Mouse (Mus musculus) liver, embryonic 12.5 days (tissue): ENCODE results near the gene Wdr43. TPM values are rescaled to one million over a fixed set of nuclear protein-coding genes. Genes with fewer than 3 reads are reported as not detected.

ENCODE experiments used
- ATAC-seq: fragments of 200-750 bp; cut with Nextera tagmentation; 2 replicates; pipeline ENCODE4 v1.8.0; 2017; ENCODE audit warnings: moderate number of reproducible peaks, mild to moderate bottlenecking, moderate library complexity
- H3K27ac ChIP-seq: fragments of 300-500 bp; sonication (generic); 2 replicates; pipeline ENCODE4 v1.5.1; 2016; ENCODE audit warnings: mild to moderate bottlenecking
- H3K27me3 ChIP-seq: fragments of 300-500 bp; sonication (generic); replicated peaks from 2 replicates; pipeline ENCODE4 v1.6.1; 2016; ENCODE audit warnings: mild to moderate bottlenecking, moderate library complexity
- H3K36me3 ChIP-seq: fragments of 300-500 bp; sonication (generic); 2 replicates; pipeline ENCODE4 v1.6.1; 2016; ENCODE audit warnings: mild to moderate bottlenecking, moderate library complexity
- H3K4me1 ChIP-seq: fragments of 300-500 bp; sonication (generic); 2 replicates; pipeline ENCODE4 v1.6.1; 2016
- H3K4me2 ChIP-seq: fragments of 300-500 bp; sonication (generic); 2 replicates; pipeline ENCODE4 v1.6.1; 2016; ENCODE audit warnings: mild to moderate bottlenecking, moderate library complexity
- H3K4me3 ChIP-seq: fragments of 300-500 bp; sonication (generic); 2 replicates; pipeline ENCODE4 v1.5.1; 2016; ENCODE audit warnings: mild to moderate bottlenecking, moderate library complexity
- H3K9ac ChIP-seq: fragments of 300-500 bp; sonication (generic); 2 replicates; pipeline ENCODE4 v1.6.1; 2016; ENCODE audit warnings: mild to moderate bottlenecking, moderate library complexity
- H3K9me3 ChIP-seq: fragments of 300-500 bp; sonication (generic); replicated peaks from 2 replicates; pipeline ENCODE4 v1.6.1; 2016; ENCODE audit warnings: mild to moderate bottlenecking, moderate library complexity
- WGBS: fragments of 180-500 bp; shearing (Covaris S2); methylation state at CpG from one replicate; pipeline ENCODE4 v1.1.7; 2016; ENCODE audit not compliant: insufficient replicate concordance; 5-methylcytosine and 5-hydroxymethylcytosine counted together
- polyA plus RNA-seq: library from polyadenylated mRNA; unstranded; fragments of >200 nt; fragmentation: Nextera tagmentation; extraction: Ambion mirVana; gene quantifications from 2 replicates; pipeline ENCODE4 v1.2.1, GENCODE M21; 2016

Wdr43 gene
- polyA plus RNA-seq, 1 experiment from 2014 or later = 88.7 TPM

DNA sequence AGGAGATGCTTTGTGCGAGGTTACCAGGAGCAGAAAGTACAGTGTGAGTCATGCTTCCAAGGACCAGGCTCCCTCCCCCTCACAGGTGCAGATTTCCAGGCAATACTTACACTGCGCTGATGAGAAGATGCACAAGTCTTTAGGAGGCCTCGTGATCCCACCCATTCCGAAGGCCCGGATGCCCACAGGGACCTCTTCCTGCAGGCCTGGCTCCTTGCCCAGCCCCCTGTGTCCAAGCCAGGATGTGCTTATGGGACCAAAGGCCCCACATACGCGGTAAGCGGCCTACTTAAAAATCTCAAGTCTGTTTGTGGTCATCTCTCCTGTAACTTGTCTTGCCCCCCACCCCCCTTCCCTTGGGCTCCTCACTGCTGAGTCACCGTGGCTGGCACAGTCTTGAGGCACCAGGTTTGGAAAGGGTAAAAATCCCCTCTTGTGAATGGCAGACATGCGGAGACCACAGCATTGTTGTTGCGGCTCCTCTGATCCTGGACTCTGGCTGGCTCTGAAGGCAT, 75.7 kb downstream of the Wdr43 start:
- ATAC-seq = no peak
- 61% methylated on average over 11 of the region's 11 CpGs for WGBS
- Histone ChIP-seq H3K27me3 (peaks cover 7% of the 10 kb centered on the region), H3K4me2 (no peak overlapping the region), H3K9ac (no peak overlapping the region), H3K4me3 (no peak overlapping the region), H3K9me3 (no peaks in the 10 kb centered on the region), H3K4me1 (no peaks in the 10 kb centered on the region), H3K27ac (no peak overlapping the region), H3K36me3 (no peaks in the 10 kb centered on the region)

DNA sequence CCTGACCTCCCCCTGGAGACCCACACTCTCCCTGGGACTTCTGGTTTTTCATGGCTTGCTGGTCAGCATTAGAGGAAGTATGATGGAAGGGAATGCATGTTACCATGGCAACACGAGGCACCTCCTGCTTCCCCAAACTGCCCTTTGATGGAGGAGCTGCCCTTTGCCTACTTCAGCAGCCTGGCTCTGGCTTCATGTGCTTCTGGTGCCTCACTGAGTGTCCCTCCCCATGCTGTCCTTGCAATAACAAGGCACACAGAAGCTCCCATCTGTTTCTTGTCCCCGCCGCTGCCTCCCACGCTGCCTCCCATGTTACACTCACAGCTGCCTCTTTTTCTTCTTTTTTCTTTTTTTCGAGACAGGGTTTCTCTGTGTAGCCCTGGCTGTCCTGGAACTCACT, 77.6 kb downstream of the Wdr43 start:
- H3K9ac ChIP-seq = no peak overlapping the region
- H3K4me3 ChIP-seq = no peak overlapping the region
- no peaks in the 10 kb centered on the region for H3K9me3 ChIP-seq
- H3K27me3 ChIP-seq = peaks cover 7% of the 10 kb centered on the region
- ATAC-seq = no peak
- H3K27ac ChIP-seq = no peak overlapping the region
- H3K4me2 ChIP-seq = no peak overlapping the region
- no peaks in the 10 kb centered on the region for H3K36me3 ChIP-seq
- no peaks in the 10 kb centered on the region for H3K4me1 ChIP-seq
- 54% methylated on average over 5 of the region's 5 CpGs for WGBS

DNA sequence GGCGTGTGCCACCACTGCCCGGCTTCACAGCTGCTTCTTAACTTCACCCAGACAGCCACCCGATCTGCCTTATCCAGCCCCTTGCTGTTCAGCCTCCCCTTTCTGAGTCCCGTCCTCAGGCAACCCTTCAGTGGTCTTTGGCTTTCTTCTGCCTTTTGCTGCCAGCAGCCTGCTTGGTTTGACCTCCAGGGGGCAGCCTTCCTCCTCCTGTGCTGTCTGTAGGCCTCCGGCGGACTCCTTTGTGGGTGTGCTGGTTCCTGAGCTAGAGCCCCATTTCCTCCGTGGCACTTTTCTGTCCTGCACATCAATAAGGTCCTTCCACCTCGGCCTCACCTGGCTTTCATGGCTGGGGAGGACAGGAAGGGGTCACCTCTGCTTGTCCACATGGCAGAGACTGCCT, 78.1 kb downstream of the Wdr43 start:
- no peaks in the 10 kb centered on the region for H3K36me3 ChIP-seq
- no peak overlapping the region for H3K4me2 ChIP-seq
- no peaks in the 10 kb centered on the region for H3K4me1 ChIP-seq
- H3K4me3 ChIP-seq = no peak overlapping the region
- no peaks in the 10 kb centered on the region for H3K9me3 ChIP-seq
- no peak overlapping the region for H3K9ac ChIP-seq
- H3K27ac ChIP-seq = no peak overlapping the region
- 41% methylated on average over 8 of the region's 8 CpGs for WGBS
- no peak for ATAC-seq
- peaks cover 7% of the 10 kb centered on the region for H3K27me3 ChIP-seq

- H3K4me1 ChIP-seq = no peaks in the 10 kb centered on the region
Observed at GRCm38 (mm10) chr17:71695151-71695550, 79.5 kb downstream of the Wdr43 start.

GRCm38 (mm10) chr17:71695716-71696315, 80.1 kb downstream of the Wdr43 start:
- Histone ChIP-seq H3K9ac (no peak overlapping the region), H3K4me3 (no peak overlapping the region), H3K4me2 (no peak overlapping the region), H3K9me3 (no peaks in the 10 kb centered on the region), H3K36me3 (no peaks in the 10 kb centered on the region), H3K4me1 (no peaks in the 10 kb centered on the region), H3K27me3 (peaks cover 7% of the 10 kb centered on the region), H3K27ac (no peak overlapping the region)
- WGBS = 69% methylated on average over 15 of the region's 15 CpGs
- ATAC-seq = no peak

More at GRCm38 (mm10) chr17:71695151-71695550, 79.5 kb downstream of the Wdr43 start:
- Histone ChIP-seq H3K9me3 (no peaks in the 10 kb centered on the region), H3K9ac (no peak overlapping the region), H3K4me2 (no peak overlapping the region), H3K27me3 (peaks cover 7% of the 10 kb centered on the region), H3K36me3 (no peaks in the 10 kb centered on the region), H3K4me3 (no peak overlapping the region), H3K27ac (no peak overlapping the region)
- 68% methylated on average over 8 of the region's 8 CpGs for WGBS
- ATAC-seq = no peak

DNA sequence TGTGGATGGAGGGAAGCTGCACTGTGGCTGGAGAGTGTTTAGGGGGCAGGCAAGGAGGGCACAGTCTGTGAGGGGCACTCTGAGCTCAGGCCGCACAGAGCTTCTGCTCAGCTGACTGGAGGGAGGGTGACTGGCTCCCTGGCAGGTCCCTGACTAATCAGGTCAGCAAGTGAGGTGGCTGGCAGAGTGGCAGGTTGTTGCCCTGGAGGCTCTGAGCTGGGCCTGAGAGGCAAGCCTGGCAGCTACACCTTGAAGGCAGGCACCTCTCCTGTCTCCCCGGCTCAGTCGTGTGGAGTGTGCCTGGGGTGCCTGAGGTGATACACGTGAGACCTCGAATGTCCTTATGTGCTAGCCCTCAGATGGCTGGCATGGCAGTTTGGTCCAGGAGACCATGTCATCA, 80.7 kb downstream of the Wdr43 start:
- Histone ChIP-seq H3K27me3 (peaks cover 7% of the 10 kb centered on the region), H3K27ac (no peak overlapping the region), H3K4me2 (no peak overlapping the region), H3K36me3 (no peaks in the 10 kb centered on the region), H3K4me3 (no peak overlapping the region), H3K4me1 (no peaks in the 10 kb centered on the region), H3K9me3 (no peaks in the 10 kb centered on the region), H3K9ac (no peak overlapping the region)
- no peak for ATAC-seq
- 82% methylated on average over 5 of the region's 5 CpGs for WGBS

DNA sequence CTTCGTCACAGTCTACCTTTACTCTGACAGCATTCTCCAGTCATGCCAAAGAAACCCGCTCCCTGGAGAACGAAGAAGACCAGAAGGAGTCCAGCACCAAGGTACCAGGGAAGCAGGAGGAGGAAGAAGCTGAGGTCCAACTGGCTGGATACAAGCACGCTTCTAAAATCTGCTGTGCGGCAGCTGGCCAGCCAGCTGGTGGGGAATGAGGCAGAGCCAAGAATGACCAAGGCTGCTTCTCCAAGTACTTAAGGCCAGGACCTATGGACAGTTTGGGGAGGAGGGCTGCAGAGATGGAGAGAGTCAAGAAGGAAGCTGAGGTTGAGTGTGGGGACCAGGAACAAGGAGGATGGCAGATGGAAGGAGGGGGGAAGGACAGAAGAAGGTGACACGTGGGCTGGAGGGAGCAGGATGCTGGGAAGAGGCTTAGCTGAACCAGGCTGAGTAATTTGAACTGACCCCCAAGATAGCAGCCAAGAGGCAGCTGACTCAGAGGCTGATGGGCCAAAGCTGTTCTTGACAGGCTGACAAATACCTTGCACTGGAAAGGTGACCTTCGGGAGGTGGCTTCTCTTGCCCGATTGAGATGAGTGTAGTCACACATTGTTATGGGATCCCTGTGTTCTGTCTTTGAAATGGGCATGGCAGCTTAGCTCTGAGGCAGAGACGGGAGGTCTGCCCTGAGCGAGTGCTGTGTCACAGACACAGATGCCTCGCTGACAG, 82.4 kb downstream of the Wdr43 start:
- H3K9ac ChIP-seq = no peak overlapping the region
- H3K4me1 ChIP-seq = no peaks in the 10 kb centered on the region
- no peak for ATAC-seq
- H3K27me3 ChIP-seq = peaks cover 7% of the 10 kb centered on the region
- 65% methylated on average over 11 of the region's 11 CpGs for WGBS
- H3K36me3 ChIP-seq = no peaks in the 10 kb centered on the region
- no peak overlapping the region for H3K4me2 ChIP-seq
- H3K9me3 ChIP-seq = no peaks in the 10 kb centered on the region
- no peak overlapping the region for H3K27ac ChIP-seq
- no peak overlapping the region for H3K4me3 ChIP-seq

DNA sequence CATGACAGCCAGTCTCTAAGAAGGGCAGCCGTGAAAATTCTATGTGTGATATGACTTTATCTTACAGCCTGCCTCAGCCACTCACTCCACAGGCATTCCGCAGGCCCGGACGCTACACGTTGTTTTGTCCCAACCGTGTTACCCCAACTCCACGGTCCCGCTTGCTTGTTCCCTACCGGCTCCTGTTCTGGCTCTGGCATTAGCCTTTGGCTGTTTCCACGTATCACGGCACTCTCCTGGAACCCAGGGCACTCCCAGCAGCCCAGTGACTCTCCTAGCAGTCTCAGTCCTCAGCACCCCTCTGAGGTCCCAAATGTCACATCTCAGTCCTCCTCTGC, 82.9 kb downstream of the Wdr43 start:
- H3K27ac ChIP-seq = no peak overlapping the region
- ATAC-seq = no peak
- peaks cover 7% of the 10 kb centered on the region for H3K27me3 ChIP-seq
- H3K4me2 ChIP-seq = no peak overlapping the region
- no peaks in the 10 kb centered on the region for H3K36me3 ChIP-seq
- H3K4me1 ChIP-seq = no peaks in the 10 kb centered on the region
- H3K4me3 ChIP-seq = no peak overlapping the region
- 77% methylated on average over 11 of the region's 11 CpGs for WGBS
- H3K9me3 ChIP-seq = no peaks in the 10 kb centered on the region
- no peak overlapping the region for H3K9ac ChIP-seq

- ATAC-seq = no peak
- H3K4me3 ChIP-seq = no peak overlapping the region
- no peak overlapping the region for H3K4me2 ChIP-seq
- no peaks in the 10 kb centered on the region for H3K9me3 ChIP-seq
- no peak overlapping the region for H3K9ac ChIP-seq
- no peaks in the 10 kb centered on the region for H3K36me3 ChIP-seq
- no peaks in the 10 kb centered on the region for H3K27me3 ChIP-seq
- no peak overlapping the region for H3K27ac ChIP-seq
- no peaks in the 10 kb centered on the region for H3K4me1 ChIP-seq
- 32% methylated on average over 1 of the region's 1 CpGs for WGBS
Observed at GRCm38 (mm10) chr17:71705113-71705512, 89.4 kb downstream of the Wdr43 start.

- WGBS = 68% methylated on average over 14 of the region's 14 CpGs
- Histone ChIP-seq H3K4me3 (no peak overlapping the region), H3K9me3 (no peaks in the 10 kb centered on the region), H3K36me3 (no peaks in the 10 kb centered on the region), H3K9ac (no peak overlapping the region), H3K27ac (no peak overlapping the region), H3K4me1 (no peaks in the 10 kb centered on the region), H3K27me3 (no peaks in the 10 kb centered on the region), H3K4me2 (no peak overlapping the region)
- no peak for ATAC-seq
Observed at GRCm38 (mm10) chr17:71705550-71706480, 90.1 kb downstream of the Wdr43 start.

DNA sequence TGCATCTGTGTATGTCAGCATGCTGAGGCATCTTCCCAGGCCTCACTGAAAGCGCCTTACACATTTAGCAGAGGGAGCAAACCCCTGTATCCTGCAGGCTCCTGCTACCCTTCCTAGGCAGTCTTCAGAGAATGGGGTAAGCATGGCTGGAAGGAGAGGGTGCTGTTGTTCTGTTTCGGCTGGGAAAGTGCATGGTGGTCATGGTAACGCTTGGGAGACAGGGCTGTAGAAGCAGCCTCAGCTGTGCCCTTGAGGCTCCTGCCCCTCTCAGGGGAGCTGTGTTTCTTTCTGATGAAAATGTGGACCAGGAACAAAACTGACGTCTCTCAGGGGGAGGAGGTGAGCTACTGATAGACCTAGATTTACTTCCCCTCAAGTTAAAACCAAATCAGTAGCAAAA, 92.0 kb downstream of the Wdr43 start:
- Histone ChIP-seq H3K9ac (no peak overlapping the region), H3K4me3 (no peak overlapping the region), H3K27me3 (no peaks in the 10 kb centered on the region), H3K36me3 (no peaks in the 10 kb centered on the region), H3K4me2 (no peak overlapping the region), H3K4me1 (no peaks in the 10 kb centered on the region), H3K9me3 (no peaks in the 10 kb centered on the region), H3K27ac (no peak overlapping the region)
- WGBS = 59% methylated on average over 4 of the region's 4 CpGs
- ATAC-seq = no peak
